Mouse (Mus musculus): ENCODE data around the gene Gapdhs. TPM values are rescaled to one million over a fixed set of nuclear protein-coding genes. Genes with fewer than 3 reads are reported as not detected.

Gapdhs gene
- polyA plus RNA-seq, 1 experiment: not detected

DNA sequence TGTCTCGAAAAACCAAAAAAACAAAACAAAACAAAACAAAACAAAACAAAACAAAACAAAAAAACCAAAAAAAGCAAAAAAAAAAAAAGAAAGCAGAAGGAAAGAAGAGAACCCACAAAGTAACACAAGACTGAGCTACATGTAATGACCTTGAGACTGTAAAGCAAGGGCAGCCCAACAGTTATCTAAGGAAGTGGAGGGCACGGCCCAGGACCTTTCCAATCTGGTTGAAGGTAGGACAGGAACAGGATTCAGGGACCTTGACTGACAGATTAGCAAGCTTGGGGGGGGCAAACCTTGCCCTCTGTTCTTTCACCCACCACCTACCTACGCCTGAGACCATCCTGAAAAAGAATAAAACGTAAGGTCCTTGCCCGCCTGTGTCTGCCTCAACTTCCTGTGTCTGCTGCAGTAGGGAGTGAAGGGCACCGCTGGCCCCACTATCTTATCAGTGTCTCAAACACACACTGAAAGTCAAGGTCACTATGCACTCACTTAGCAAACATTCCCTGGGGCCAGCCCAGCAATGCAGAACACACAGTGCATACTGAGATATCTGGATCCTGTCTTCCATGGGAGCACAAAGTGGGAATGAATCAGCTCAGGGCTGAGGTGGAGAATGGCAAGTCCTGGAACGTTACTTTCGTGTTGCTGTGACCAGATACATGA lies 37.1 kb downstream of the Gapdhs start:
- no peaks in the 10 kb centered on the region for H3K9me3 ChIP-seq (ENCODE audit: control insufficient read depth, low read length)
- no peak overlapping the region for H3K4me3 ChIP-seq (replicated peaks)
- TF ChIP-seq TAL1 (IDR thresholded peaks at IDR 0.05; ENCODE audit: low read length) (no peak), GATA1 (IDR thresholded peaks at IDR 0.05; ENCODE audit: low read length) (no peak)
- H3K4me1 ChIP-seq (ENCODE audit: control insufficient read depth): peaks cover 18% of the 10 kb centered on the region
- H3K36me3 ChIP-seq (ENCODE audit: control insufficient read depth): no peaks in the 10 kb centered on the region
- no peaks in the 10 kb centered on the region for H3K27me3 ChIP-seq (ENCODE audit: control insufficient read depth)

DNA sequence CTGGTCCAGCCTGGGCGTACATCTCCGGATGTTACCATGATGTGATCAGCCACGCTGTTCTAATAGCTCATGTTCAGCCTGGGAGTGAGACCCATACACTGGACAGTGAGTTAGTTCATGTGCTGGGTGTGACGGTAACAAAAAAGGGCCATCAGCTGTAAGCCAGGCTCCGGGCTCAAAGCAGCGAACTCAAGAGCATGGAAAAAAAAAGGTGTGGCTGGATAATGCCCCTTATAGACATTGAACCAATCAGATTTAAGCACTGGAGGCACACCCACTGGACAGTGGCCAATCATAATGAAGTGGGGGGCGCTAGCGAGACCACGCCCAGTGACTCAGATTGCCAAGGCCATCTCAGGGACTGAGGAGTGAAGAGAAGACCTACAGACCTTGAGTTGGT lies 44.9 kb downstream of the Gapdhs start, which contains the start of gene 2200002J24Rik:
2200002J24Rik (plus strand) TSS at position 338 of the 400 bp plus-strand sequence.
- no peak within 1 kb of the TSS for H3K4me3 ChIP-seq (replicated peaks)
- no peaks in the 10 kb centered on the region for H3K27me3 ChIP-seq (ENCODE audit: control insufficient read depth)
- H3K9me3 ChIP-seq (ENCODE audit: control insufficient read depth, low read length): no peaks in the 10 kb centered on the region
- H3K36me3 ChIP-seq (ENCODE audit: control insufficient read depth): no peaks in the 10 kb centered on the region
- peaks cover 4% of the 10 kb centered on the region for H3K4me1 ChIP-seq (ENCODE audit: control insufficient read depth)
- TF ChIP-seq GATA1 (IDR thresholded peaks at IDR 0.05; ENCODE audit: low read length) (no peak), TAL1 (IDR thresholded peaks at IDR 0.05; ENCODE audit: low read length) (no peak)

DNA sequence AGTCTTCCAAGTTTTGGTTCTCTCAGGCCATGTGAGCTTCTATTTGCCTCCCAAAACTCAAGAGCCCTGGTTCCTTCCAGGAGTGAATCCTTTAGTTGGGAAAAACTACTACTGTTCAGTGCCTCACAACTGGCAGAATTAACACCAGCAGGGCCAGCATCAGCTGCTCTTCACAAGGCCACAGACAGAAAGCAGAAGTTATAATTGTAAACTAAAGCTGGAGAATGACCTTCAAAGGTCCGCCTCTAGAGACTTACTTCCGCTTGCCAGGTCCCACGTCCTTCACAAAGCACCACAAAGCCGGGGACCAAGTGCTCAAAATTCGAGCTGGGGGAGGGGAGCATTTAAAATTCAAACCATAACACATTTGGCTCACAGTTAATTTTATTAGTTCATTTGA lies 45.4 kb downstream of the Gapdhs start:
- Histone ChIP-seq H3K36me3 (ENCODE audit: control insufficient read depth) (no peaks in the 10 kb centered on the region), H3K4me1 (ENCODE audit: control insufficient read depth) (peaks cover 4% of the 10 kb centered on the region), H3K4me3 (replicated peaks) (no peak overlapping the region), H3K9me3 (ENCODE audit: control insufficient read depth, low read length) (no peaks in the 10 kb centered on the region), H3K27me3 (ENCODE audit: control insufficient read depth) (no peaks in the 10 kb centered on the region)
- TF ChIP-seq TAL1 (IDR thresholded peaks at IDR 0.05; ENCODE audit: low read length) (no peak), GATA1 (IDR thresholded peaks at IDR 0.05; ENCODE audit: low read length) (no peak)

DNA sequence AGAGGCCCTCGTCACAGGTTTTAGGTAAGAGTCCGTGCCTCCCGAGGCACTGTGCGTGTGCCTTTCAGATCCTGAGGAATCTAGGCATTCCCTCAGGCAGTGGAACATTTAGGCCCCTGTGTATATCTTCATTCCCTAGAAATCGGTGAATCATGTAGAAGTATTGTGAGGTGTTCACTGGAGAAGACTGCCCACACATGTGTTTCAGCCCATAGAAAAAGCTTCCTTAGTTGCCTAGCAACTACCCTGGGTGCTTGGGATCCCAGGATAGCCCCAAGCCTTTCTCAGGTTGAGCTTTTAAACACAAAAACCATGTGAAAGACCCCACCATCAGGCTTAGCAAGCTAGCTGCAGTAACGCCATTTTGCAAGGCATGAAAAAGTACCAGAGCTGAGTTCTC lies 55.2 kb downstream of the Gapdhs start:
- Histone ChIP-seq H3K9me3 (ENCODE audit: control insufficient read depth, low read length) (no peaks in the 10 kb centered on the region), H3K27me3 (ENCODE audit: control insufficient read depth) (no peaks in the 10 kb centered on the region), H3K4me3 (replicated peaks) (no peak overlapping the region), H3K36me3 (ENCODE audit: control insufficient read depth) (no peaks in the 10 kb centered on the region), H3K4me1 (ENCODE audit: control insufficient read depth) (no peaks in the 10 kb centered on the region)
- no peak for TF ChIP-seq TAL1 (IDR thresholded peaks at IDR 0.05; ENCODE audit: low read length)
- TF ChIP-seq GATA1 (IDR thresholded peaks at IDR 0.05; ENCODE audit: low read length): no peak

DNA sequence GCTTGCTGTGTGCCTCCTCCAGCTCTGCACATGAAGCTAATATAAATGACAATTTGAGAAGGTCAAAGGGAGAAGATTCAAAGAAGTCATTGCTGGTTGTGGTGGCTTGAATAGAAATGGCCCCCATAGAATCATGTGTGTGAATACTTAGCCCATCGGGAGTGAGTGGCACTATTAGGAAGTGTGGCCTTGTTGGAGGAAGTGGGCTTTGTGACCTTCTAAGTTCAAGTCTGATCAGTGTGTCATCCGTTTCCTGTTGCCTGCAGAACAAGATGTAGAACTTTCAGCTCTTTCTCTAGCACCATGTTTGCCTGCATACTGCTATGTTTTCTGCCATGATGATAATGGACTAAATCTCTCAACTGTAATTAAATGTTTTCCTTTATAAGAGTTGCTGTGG lies 60.1 kb downstream of the Gapdhs start:
- Histone ChIP-seq H3K4me3 (replicated peaks) (no peak overlapping the region), H3K9me3 (ENCODE audit: control insufficient read depth, low read length) (no peaks in the 10 kb centered on the region), H3K4me1 (ENCODE audit: control insufficient read depth) (no peaks in the 10 kb centered on the region), H3K36me3 (ENCODE audit: control insufficient read depth) (no peaks in the 10 kb centered on the region), H3K27me3 (ENCODE audit: control insufficient read depth) (no peaks in the 10 kb centered on the region)
- TF ChIP-seq TAL1 (IDR thresholded peaks at IDR 0.05; ENCODE audit: low read length) (no peak), GATA1 (IDR thresholded peaks at IDR 0.05; ENCODE audit: low read length) (no peak)

DNA sequence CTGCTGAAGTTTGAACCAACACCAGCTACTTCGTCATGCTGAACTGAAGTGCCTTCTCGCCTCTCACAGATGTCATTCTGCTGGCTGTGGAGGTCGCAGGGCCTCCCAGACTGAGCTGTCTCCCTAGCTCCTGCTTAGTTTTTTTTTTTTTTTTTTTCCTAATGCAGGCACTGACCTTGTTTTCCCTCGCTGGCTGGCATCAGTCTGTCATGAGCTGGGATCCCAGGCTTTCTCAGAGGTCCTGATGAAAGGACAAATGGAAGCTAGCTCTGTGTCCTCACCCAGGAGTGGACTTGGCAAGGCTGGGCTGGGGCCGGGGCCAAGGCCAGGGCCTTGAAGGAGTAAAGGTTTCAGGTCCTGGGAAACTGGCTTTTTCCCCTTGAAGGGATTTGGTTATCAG lies 61.6 kb downstream of the Gapdhs start:
- Histone ChIP-seq H3K4me1 (ENCODE audit: control insufficient read depth) (no peaks in the 10 kb centered on the region), H3K36me3 (ENCODE audit: control insufficient read depth) (no peaks in the 10 kb centered on the region), H3K27me3 (ENCODE audit: control insufficient read depth) (no peaks in the 10 kb centered on the region), H3K4me3 (replicated peaks) (no peak overlapping the region), H3K9me3 (ENCODE audit: control insufficient read depth, low read length) (no peaks in the 10 kb centered on the region)
- no peak for TF ChIP-seq GATA1 (IDR thresholded peaks at IDR 0.05; ENCODE audit: low read length)
- TF ChIP-seq TAL1 (IDR thresholded peaks at IDR 0.05; ENCODE audit: low read length): no peak

Other genes with a start within 250 kb of the Gapdhs start
- 11.7 and 13.0 TPM in 2 replicates for gene Arhgap33, start 208.6 kb downstream of the Gapdhs start, polyA plus RNA-seq (2012)
- gene Hspb6, start 191.5 kb downstream of the Gapdhs start, polyA plus RNA-seq (2012): 3.7 and 6.8 TPM in 2 replicates
- gene Proser3, start 191.4 kb downstream of the Gapdhs start, polyA plus RNA-seq (2012): 1.9 and 2.3 TPM in 2 replicates
- 14.5 and 17.0 TPM in 2 replicates for gene Lin37, start 183.8 kb downstream of the Gapdhs start, polyA plus RNA-seq (2012)
- gene U2af1l4, start 180.4 kb downstream of the Gapdhs start, polyA plus RNA-seq (2012): 5.6 and 7.7 TPM in 2 replicates
- gene Gm49396, start 180.3 kb downstream of the Gapdhs start, polyA plus RNA-seq (2012): 0.15 and 0.18 TPM in 2 replicates
- 8.0 and 8.9 TPM in 2 replicates for gene Psenen, start 180.1 kb downstream of the Gapdhs start, polyA plus RNA-seq (2012)
- 0.61 and 1.5 TPM in 2 replicates for gene Igflr1, start 178.3 kb downstream of the Gapdhs start, polyA plus RNA-seq (2012)
- 5.2 and 6.8 TPM in 2 replicates for gene Kmt2b, start 155.0 kb downstream of the Gapdhs start, polyA plus RNA-seq (2012)
- gene Zbtb32, start 144.8 kb downstream of the Gapdhs start, polyA plus RNA-seq (2012): 0.07 and 0.20 TPM in 2 replicates
- gene Upk1a, start 130.8 kb downstream of the Gapdhs start, polyA plus RNA-seq (2012): 0.10 and 0.14 TPM in 2 replicates
- gene Cox6b1, start 117.5 kb downstream of the Gapdhs start, polyA plus RNA-seq (2012): 15.7 and 23.9 TPM in 2 replicates
- not detected in 2 replicates for gene Etv2, start 107.8 kb downstream of the Gapdhs start, polyA plus RNA-seq (2012)
- gene Rbm42, start 93.4 kb downstream of the Gapdhs start, polyA plus RNA-seq (2012): 22.7 and 23.2 TPM in 2 replicates
- 2.9 and 5.4 TPM in 2 replicates for gene Haus5, start 78.7 kb downstream of the Gapdhs start, polyA plus RNA-seq (2012)
- not detected in 2 replicates for gene Pmis2, start 72.1 kb downstream of the Gapdhs start, polyA plus RNA-seq (2012)
- gene 2200002J24Rik, start 44.8 kb downstream of the Gapdhs start, polyA plus RNA-seq (2012): not detected in 2 replicates
- gene Atp4a, start 31.5 kb downstream of the Gapdhs start, polyA plus RNA-seq (2012): not detected in 2 replicates
- gene Tmem147, start 14.1 kb downstream of the Gapdhs start, polyA plus RNA-seq (2012): 1.3 and 1.6 TPM in 2 replicates
- 0.15 TPM in 1 of 2 replicates, not detected in the other for gene Sbsn, start 7.8 kb upstream of the Gapdhs start, polyA plus RNA-seq (2012)
- gene Dmkn, start 20.1 kb upstream of the Gapdhs start, polyA plus RNA-seq (2012): not detected in 2 replicates
- gene Krtdap, start 44.2 kb upstream of the Gapdhs start, polyA plus RNA-seq (2012): not detected in 2 replicates
- gene Ffar2, start 80.1 kb upstream of the Gapdhs start, polyA plus RNA-seq (2012): 0.08 TPM in 1 of 2 replicates, not detected in the other
- 0.02 TPM in 1 of 2 replicates, not detected in the other for gene Ffar3, start 112.5 kb upstream of the Gapdhs start, polyA plus RNA-seq (2012)
- gene Ffar1, start 117.9 kb upstream of the Gapdhs start, polyA plus RNA-seq (2012): not detected in 2 replicates
- not detected in 2 replicates for gene Cd22, start 136.7 kb upstream of the Gapdhs start, polyA plus RNA-seq (2012)
- gene Mag, start 171.2 kb upstream of the Gapdhs start, polyA plus RNA-seq (2012): 0.03 TPM in 1 of 2 replicates, not detected in the other
- gene Hamp2, start 181.0 kb upstream of the Gapdhs start, polyA plus RNA-seq (2012): not detected in 2 replicates
- not detected in 2 replicates for gene Hamp, start 200.4 kb upstream of the Gapdhs start, polyA plus RNA-seq (2012)
- 30.7 and 40.4 TPM in 2 replicates for gene Usf2, start 213.1 kb upstream of the Gapdhs start, polyA plus RNA-seq (2012)
- 0.06 TPM in 1 of 2 replicates, not detected in the other for gene Lsr, start 229.8 kb upstream of the Gapdhs start, polyA plus RNA-seq (2012)
- gene Fam187b, start 230.1 kb upstream of the Gapdhs start, polyA plus RNA-seq (2012): not detected in 2 replicates

Data from erythroblast, embryonic 14.5 days (primary cell).